Mouse (Mus musculus) megakaryocyte-erythroid progenitor cell, adult 5-6 weeks (primary cell): ENCODE results near the gene Dock1. TPM values are rescaled to one million over a fixed set of nuclear protein-coding genes. Genes with fewer than 3 reads are reported as not detected.

ENCODE experiments used
- ATAC-seq: replicated peaks from 2 replicates; pipeline ENCODE4 v1.8.0; 2016; ENCODE audit warnings: mild to moderate bottlenecking, inconsistent platforms; ENCODE audit not compliant: severe bottlenecking, poor library complexity, low FRiP score, low TSS enrichment
- total RNA-seq, 2 experiments: library from RNA; stranded (forward) in 1 of 2; stranded (reverse) in 1 of 2; fragments of 200-1000, 215-1000 nt in 1 of 2; fragments of >200 nt in 1 of 2; fragmentation: Nextera tagmentation in 1 of 2; gene quantifications; 2 replicates each; pipeline ENCODE4 v1.2.3; 2014 to 2017

Dock1 gene
- total RNA-seq (2014; fragmentation: Nextera tagmentation), result 0.40 TPM in 1 of 2 replicates, not detected in the other
- 0.56 and 2.9 TPM in 2 replicates for total RNA-seq (2017)

GRCm38 (mm10) chr7:134670312-134671002 is at the start of gene Dock1:
Gene Dock1, plus strand, starts transcription at chr7:134670654.
- ATAC-seq, result no peak; the same call in 1 of the 2 replicates

GRCm38 (mm10) chr7:134627906-134628305 is 42.5 kb upstream of the Dock1 start:
- no peak for ATAC-seq

DNA sequence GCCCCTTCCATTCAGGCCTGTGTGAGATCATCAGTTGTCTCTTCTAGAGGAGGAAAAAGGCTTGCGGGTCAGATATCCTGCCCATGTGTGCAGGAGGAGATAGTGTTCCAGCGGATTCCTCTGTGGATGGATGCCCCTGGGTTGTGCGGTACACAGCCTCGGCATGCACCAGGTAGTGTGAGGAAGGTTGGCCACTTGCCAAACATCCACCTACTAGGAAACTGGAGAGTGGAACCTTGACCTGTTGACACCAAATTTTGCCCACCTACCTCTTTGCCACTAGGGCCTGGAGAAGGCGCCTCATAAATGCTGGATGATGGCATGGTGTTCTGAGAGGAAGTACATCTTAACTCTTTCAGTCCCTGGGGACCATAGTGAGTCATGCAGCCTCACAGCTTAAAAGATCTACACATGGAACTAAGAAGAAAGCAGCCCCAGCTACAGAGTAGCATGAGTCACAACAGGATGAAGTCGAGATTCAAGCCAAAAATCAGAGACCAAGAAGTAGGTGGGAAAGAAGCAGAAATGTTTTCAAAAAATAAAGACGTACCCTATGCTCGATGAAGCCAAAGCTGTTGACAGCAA is 20.1 kb upstream of the Dock1 start:
- no peak for ATAC-seq

GRCm38 (mm10) chr7:134651071-134651470 is 19.4 kb upstream of the Dock1 start:
- no peak for ATAC-seq

DNA sequence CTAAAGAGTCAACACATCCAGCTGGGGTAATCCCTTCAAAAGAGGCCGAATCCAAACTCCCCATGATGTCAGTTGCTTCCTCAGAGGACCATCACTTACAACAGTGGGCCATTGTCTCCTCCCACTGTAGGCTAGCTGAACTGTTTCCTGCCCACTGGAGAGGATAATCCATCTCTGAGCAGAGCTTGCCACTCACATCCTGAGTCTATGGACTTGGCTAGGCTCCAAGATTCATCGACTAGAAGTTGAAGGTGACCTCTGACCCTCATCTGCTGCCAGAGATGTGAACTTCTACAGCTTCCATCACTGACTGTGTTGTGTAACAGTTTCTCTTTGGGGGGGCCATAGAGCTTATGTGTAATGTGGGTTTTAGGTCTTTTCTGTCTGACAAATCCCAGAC is 7.2 kb upstream of the Dock1 start:
- ATAC-seq, result no peak

DNA sequence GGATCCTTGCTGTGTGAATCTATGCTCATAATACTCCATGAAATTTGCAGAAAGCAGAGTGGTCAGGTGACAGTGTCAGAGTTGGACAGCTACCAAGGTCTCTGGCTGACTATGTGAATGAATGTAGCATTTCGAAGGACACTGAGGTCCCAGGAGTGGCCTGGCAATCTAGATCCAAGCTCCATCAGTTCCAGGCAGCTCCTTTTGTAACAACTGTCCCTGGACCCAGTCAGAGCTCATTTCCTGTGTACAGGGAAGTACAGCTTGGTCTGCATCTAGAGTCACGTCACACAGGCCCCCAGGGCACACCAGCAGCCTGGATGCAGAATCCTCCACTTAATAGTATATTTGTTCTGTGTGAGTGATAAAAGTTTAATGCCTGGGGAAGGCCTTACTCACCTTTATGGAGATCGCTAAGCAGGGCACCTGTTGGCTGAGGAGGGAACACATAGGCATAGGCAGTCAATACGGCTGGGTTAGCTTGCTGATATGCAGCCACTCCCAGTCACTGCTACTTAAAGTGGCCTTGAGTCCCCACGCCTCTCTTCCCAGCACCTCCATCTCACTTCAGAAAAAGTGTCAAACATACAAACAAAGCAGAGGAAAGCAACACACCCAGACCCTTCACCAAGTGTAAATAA is 4.7 kb upstream of the Dock1 start:
- no peak for ATAC-seq

DNA sequence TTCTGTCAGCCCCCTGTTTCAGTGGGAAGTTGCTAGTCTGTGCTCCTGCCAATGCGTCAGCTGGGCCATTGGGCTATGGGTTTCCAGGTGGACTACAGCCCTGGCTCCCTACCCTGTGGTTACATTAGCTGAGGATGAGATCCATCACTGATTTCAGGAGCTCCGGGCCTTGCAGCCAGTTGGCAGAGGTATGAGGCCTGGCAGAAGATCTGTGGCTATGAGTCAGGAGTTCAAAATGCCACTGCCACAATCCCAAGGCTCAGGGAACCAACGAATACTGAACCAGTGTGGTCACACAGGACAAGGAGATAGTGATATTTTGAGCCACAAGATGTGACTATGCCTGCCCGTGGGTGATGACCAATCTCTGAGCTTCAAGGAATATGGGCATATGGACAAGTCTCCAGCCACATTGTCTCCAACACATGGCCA is 3.2 kb upstream of the Dock1 start:
- ATAC-seq, result no peak

DNA sequence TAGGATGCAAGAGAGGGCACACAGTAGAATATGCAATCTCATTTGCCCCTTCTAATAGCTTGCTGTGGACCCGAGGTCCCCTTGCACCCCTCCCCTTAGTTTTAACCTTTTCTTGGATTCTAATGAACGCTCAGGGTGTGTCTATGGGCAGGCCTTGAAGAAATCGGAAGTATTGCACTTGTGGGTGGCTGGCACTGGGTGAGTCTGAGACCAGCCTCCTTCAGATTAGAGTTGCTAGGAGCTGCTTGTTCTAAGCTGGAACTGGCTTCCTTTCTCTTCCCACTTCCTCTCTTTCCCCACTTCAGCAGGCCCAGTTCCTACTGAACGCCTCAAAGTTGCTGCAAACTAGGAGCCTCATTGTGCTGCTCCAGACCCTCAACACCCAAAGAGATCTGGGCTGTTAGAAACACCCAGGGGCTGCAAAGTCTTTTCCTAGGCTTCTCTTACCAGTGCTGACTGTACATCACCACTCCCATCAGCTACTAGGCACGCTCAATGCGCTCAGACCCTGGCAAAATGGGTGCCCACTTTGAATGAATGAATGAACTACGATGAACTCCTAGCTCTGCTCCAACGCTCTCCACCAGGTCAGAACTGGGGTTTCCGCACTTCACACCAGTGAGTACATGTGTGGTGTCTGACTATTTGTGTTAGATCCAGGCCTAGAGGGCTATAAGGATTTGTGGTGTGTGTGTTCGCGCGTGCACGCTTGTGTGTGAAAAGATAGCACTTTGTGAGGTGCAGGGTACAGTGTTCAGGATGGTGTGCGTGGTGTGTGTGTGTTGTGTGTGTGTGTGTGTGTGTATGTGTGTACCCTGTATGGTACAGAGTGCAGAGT is 761 bp upstream of the Dock1 start:
- ATAC-seq, result no peak

- ATAC-seq, result no peak
Observed at GRCm38 (mm10) chr7:134671003-134671461, 578 bp downstream of the Dock1 start.

GRCm38 (mm10) chr7:134671467-134671901 is 1.0 kb downstream of the Dock1 start:
- ATAC-seq, result no peak

DNA sequence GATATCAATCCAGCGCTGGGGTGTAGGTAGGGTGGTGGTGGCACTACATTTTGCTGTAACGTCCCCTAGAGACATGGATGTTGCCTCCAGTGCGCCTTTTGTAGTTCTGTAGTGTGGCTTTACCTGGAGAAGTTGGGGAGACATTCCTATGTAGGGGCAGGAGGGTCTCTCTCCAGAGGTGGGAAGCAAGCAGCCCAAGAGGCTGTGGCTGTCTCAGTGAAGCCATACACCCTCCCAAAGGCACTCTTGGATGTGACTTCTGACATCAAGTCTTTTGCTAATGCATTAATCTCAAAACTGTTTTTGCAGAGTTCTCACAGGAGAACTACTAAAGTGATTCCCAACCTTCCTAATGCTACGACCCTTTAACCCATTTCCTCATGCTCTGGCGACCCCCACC is 2.7 kb downstream of the Dock1 start:
- ATAC-seq, result no peak

- no peak for ATAC-seq
Observed at GRCm38 (mm10) chr7:134673952-134674351, 3.5 kb downstream of the Dock1 start.

DNA sequence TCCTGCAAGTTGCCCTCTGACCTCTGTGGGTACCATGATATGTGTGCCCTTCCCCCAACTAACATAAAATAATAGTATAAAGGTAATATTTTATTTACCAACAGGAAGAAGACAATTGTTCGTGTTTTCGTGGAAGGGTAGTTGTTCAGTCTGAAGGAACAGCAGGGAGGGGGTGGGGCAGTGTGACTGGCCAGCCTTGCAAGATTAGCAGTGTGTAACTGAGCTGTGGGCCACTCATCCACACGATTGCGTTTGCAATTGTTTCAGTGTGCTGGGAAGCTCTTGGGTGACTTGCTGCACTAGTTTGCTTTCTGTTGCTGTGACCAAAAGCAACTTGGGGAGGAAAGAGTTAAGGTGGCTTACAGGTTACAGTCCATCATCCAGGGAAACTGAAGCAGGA is 7.4 kb downstream of the Dock1 start:
- ATAC-seq, result no peak

DNA sequence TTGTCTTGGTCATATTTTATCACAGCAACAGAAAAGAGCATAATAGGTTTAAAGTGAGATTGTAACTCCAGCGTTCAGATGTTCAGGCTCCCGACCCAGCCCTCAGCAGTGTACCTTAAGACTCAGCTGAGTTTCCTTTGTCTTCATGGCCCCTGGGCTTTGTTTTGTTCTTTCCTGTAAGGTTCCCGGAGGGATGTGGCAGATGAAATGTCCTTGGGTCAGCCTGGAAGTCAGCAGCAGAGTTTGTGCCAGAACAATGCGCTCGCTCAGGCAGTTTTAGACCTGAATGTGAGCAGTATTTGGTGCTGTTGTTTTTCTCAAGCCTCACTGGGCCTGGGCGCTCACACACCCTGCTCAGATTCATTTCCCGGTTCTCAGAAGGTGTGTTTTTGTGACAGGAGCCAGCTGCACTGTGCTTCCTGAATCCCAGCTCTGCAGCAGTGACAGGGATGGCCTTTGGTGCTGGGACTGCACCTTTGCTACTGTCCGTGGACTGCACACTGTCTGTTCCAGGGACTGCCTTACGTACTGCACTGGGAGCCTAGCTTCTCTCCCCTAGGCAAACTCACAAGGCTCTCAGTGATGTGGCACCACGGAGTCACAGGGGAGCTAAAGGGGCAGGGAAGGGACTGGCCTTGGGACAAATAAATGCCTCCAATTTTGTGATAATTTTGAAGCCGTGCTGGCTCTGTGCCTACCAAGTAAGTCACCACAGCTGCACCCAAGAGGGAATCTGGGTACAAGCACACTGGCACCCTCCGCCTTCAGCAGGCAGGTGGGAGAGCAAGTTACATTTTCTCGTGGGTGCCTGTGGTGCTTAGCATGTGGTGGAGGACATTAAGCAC is 9.1 kb downstream of the Dock1 start:
- no peak for ATAC-seq

- no peak for ATAC-seq
Observed at GRCm38 (mm10) chr7:134680161-134680560, 9.7 kb downstream of the Dock1 start.

DNA sequence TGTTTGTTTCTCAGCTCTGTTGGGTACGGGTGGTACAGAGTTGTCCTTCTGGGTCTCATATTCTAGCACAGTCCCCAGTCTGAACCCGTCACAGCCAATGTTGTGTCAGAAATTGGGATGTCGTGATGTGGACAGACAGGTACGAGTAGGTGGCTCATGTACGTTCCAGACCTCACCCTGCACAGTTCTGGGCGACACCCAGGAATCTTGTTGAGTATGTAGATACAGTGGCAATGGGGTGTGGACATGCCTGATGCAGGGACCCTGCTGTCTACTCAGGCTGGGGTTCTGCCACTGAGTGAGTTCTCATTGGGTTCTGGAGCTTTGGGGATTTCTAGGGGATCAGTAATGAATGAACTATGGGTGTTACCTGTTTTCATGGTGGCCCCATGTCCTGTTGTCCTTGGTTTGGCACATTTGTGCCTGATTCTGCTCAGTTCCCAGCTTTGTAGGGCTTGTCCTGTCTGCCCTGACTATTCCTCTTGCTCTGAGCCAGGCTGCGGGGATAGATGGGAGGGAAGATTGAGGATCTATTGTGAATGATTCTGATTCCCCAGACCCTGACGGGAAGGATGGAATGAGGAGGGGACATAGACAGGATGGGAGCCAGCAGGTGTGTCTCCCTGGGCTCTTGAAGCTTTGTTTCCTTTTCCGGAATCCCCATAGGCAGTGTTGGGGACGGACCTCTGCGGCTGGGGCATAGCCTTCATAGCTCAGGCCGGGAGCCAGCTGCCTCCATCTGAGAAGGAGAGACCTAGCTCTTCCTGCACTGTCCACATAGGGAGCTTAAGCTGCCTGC is 11.5 kb downstream of the Dock1 start:
- no peak for ATAC-seq

- no peak for ATAC-seq
Observed at GRCm38 (mm10) chr7:134688332-134688731, 17.9 kb downstream of the Dock1 start.

DNA sequence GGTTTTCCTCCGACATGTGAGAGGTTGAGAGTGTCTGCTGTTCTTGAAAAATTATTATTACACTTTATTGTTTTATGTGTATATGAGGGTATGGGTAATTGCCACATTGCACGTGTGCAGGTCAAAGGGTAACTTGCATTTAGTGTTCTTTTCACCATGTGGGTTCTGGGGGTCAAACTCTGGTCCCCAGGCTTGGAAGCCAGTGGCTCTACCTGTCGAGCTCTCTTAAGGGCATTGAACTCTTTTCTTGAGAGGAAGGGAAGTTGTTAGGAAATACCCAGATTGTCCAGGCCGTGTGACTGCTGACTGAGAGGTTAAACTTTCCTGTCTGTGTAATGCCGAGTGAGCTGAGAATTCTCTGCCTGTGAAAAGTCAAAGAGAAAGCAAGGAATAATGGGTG is 19.7 kb downstream of the Dock1 start:
- no peak for ATAC-seq
